In the genomic region with DNA sequence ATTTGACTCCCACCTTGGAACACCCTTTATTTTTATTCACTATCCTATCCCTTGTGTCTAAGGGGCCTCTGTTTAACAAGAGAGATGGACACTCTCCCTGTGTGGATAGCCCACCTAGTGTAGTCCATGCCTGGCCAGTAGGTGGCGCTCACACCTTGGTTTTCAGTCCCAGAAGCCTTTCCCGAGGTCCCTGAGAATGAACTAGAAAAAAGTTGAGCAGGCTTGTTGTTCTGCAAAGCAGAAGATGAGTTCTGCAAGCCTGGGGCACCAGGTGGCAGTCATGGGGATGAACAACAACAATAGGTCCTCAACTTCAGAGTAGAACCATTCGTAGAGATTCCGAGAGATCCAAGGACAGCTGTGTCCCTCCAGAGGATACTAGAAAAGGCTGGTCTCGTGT, we compare ENCODE assay signal across 7 mouse cellular contexts. TPM values are rescaled to one million over a fixed set of nuclear protein-coding genes. Genes with fewer than 3 reads are reported as not detected.
DNase-seq lines count a peak whose midpoint lies in the region; TF ChIP-seq lines count a peak whose summit lies in the region.

No protein-coding gene starts in this region.

- TF ChIP-seq CTCF in brain, embryonic 14.5 days (IDR thresholded peaks at IDR 0.05; ENCODE audit: borderline replicate concordance, extremely low read depth, insufficient read depth, insufficient read length) = peak; percentile 61; the same call in 1 of the 2 replicates

- no peak for TF ChIP-seq POLR2A in brain, embryonic 14.5 days (IDR thresholded peaks at IDR 0.05; ENCODE audit: borderline replicate concordance, extremely low read depth, insufficient read depth, insufficient read length, poor library complexity, severe bottlenecking)

- DNase-seq in layer of hippocampus, postnatal 10 days (ENCODE audit: low spot score in 2 of 2) = peak; percentile 67 to 74
- no peak for DNase-seq in layer of hippocampus, postnatal 36 days
- peak; percentile 36 for DNase-seq in MEL-GATA-1-ER (ENCODE audit: extremely low read depth, low read depth)
- DNase-seq in brain, embryonic 14.5 days (ENCODE audit: low read depth) = peak; percentile 45
- peak; percentile 7 to 55 for DNase-seq in kidney, adult 8-10 months
- DNase-seq in lung, postnatal 14 days = peak; percentile 80
- peak; percentile 76 for DNase-seq in thymus, postnatal 14 days

RNA-seq across cellular contexts. Expression of gene Mki67, which starts 35.8 kb away (rescaled TPM):
- total RNA-seq in layer of hippocampus, postnatal 10 days (2021) = 1 to 10 TPM; 9.9 TPM
- 1 to 10 TPM; 1.4 to 1.7 TPM for total RNA-seq in layer of hippocampus, postnatal 36 days (2021)
- 15.0 and 18.4 TPM in 2 replicates for polyA plus RNA-seq in brain, embryonic 14.5 days (2012; rRNA removed)

Comparison
In these comparisons a context has a peak if more than half of its experiments do, and no peak if none do; other contexts are left out.
1. DNase-seq: peak in layer of hippocampus, postnatal 10 days (2 of 2), MEL-GATA-1-ER (single experiment), brain, embryonic 14.5 days (single experiment), kidney, adult 8-10 months (2 of 2), lung, postnatal 14 days (single experiment) and thymus, postnatal 14 days (single experiment); none in layer of hippocampus, postnatal 36 days (0 of 2).
2. RNA of gene Mki67, which starts 35.8 kb away (total RNA-seq): 9.9 TPM in layer of hippocampus, postnatal 10 days; 1.4 to 1.7 TPM in layer of hippocampus, postnatal 36 days; every median in the first group is over 4 times any median in the second.